Mouse (Mus musculus) CD8-positive naive resting alpha-beta T cell, adult 57 days (primary cell): ENCODE measurements around the gene Thpo. TPM values are rescaled to one million over a fixed set of nuclear protein-coding genes. Genes with fewer than 3 reads are reported as not detected.

ENCODE experiments used
- total RNA-seq: library from RNA; stranded (reverse); gene quantifications from one replicate; pipeline ENCODE4 v1.2.4, GENCODE M21; 2023

Gene Thpo
- total RNA-seq: not detected

DNA sequence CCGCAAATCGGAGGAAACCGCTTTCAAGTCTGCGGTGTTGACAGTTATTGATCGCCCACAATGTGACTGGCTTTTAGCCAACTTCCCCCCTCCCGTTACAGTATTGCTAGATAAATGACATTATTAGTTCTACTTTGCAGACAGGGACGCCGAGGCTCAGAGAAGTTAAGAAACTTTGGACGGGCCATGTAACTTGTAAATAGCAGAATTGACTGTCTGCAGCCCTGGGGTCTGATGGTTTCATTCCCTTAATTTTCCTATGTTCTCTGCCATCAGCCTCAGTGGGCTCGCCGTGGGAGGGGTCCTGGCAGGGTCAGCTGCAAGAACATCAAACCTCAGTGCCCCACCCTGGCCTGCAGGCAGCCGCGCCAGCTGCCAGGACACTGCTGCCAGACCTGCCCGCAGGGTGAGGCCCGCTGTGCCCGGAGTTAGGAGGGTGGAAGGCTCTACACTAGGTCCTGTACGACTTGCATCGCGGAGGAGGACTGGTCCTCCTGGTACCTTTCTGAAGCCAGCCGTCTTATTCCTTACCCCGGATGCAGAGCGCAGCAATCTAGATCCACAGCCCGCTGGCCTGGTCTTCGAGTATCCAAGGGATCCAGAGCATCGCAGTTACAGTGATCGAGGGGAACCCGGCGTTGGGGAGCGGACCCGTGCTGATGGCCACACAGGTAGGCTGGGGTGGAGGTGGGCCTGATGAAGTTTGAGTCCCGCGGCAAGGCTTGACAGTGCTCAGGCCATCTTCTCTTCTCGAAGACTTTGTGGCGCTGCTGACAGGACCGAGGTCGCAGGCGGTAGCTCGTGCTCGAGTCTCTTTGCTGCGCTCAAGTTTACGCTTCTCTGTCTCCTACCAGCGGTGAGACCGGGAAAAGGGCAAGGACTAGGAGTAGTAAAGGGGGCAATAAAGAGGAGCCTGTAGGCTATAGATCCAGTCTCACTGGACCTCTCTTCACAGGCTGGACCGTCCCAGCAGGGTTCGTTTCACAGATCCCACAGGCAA lies at the start of gene Thpo:
Gene Thpo (minus strand): TSS at position 781 of the 1,000 bp plus-strand sequence.

DNA sequence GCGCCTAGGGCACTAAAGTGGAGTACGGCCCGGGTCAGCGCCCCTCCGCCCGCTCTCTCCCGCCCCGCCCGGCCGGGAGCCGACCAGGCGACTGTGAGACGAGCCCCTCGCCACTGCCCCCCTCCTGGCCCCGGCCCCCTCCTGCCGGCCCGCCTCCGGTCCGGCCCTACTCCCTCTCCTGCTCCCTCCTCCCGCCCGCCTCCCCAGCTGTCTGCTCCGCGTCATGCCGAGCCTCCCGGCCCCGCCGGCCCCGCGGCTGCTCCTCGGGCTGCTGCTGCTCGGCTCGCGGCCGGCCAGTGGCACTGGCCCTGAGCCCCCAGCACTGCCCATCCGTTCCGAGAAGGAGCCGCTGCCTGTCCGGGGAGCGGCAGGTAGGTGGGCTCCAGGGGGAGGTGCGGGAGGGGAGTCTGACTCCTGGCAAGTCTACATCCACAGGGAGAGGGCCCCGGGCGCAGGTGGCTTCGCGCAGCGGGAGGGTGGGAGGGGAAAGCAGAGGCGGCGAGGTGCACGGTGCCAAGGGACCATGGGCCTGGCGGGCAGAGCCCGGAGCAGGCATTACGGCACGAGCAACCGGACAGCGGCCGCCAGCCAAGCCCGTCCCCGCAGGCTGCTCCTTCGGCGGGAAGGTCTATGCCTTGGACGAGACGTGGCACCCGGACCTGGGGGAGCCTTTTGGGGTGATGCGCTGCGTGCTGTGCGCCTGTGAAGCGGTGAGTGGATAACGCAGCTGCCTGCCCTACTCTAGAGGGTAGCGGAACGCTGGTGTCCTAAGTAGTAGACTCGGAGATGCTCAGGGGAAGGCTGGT lies 1.2 kb downstream of the Thpo start, which contains the start of gene Chrd:
Gene Chrd (plus strand): TSS at position 203 of the 806 bp plus-strand sequence.

DNA sequence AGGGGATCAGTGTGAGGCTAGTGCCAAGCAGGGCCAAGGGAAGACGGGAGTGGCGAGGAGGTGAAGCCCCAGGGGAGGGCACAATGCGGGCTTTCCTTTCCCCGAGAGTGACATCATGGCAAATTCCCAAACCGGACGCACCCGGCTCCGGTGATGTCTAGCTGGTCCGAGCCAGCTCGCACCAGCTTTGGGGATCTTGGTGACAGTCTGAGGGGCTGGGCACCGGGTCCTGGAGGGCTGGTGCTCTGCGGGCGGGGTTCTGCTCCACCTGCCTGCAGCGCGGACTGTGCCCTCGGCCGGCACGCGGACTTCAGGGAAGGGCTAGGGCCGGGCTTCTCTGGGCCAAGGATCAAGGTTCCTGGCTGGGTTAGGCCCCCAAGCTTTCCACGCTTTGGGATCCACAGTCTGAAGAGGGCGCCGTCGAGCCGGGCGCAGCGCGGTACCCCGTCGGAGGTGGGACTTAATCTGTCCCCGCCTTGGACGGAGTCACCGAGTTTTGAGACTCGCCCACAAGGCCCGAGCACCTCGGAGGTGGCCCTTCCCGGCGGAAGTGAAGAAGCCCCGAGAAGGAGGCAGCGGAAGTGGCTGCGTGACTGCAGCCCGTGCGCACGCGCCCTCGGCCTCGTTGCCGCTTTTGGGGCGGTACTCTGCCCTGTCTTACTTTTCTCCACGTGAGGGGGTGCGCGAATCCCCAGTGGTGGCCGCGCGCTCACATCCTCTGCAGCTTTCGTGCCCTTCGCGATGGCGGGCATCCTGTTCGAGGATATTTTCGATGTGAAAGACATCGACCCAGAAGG lies 16.9 kb downstream of the Thpo start, which contains the start of the genes Polr2h and Clcn2:
Gene Polr2h (plus strand): TSS at position 485 of the 797 bp plus-strand sequence.
Gene Clcn2 (minus strand): TSS at position 566 of the 797 bp plus-strand sequence.

DNA sequence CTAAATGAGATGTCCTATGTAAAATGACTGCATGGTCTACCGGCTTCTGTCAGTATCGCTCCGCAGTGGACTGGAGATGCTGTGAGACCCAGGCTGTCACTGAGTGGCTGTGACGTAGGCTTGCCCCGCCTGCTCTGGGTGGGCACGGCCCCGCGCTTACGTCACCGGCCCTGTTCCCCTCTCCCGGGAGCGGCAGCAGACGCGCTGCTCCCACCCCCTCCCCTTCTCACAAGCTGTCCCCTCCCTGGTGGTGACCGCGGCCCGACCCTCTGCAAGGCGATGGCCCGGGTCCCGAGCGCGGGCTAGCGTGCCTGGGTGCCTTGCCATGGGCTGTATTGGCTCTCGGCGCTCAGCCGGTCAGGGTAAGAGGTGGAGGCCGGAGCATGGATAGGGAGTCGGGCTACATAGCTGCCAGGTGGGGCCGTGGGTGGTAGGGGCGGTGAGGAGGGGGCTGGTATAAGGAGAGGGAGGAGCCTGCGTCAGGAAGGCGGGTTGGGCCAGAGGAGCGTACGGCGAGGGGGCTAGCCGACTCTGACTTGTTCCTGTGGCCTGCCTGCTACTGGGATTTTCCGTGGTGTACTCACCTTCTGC lies 41.1 kb downstream of the Thpo start, which contains the start of gene Fam131a:
Gene Fam131a (plus strand): TSS at position 131 of the 591 bp plus-strand sequence.

Other genes starting within 250 kb of the Thpo start
- gene Eif2b5, start 235.7 kb downstream of the Thpo start, total RNA-seq: 37.4 TPM
- 41.3 TPM for gene Dvl3, start 217.5 kb downstream of the Thpo start, total RNA-seq
- 174 TPM for gene Ap2m1, start 199.0 kb downstream of the Thpo start, total RNA-seq
- gene Abcf3, start 185.9 kb downstream of the Thpo start, total RNA-seq: 82.8 TPM
- 0.40 TPM for gene Vwa5b2, start 145.0 kb downstream of the Thpo start, total RNA-seq
- 8.0 TPM for gene Eef1akmt4, start 122.9 kb downstream of the Thpo start, total RNA-seq
- not detected for gene Gm49333, start 122.9 kb downstream of the Thpo start, total RNA-seq
- 14.0 TPM for gene Alg3, start 122.8 kb downstream of the Thpo start, total RNA-seq
- gene Camk2n2, start 113.2 kb downstream of the Thpo start, total RNA-seq: not detected
- gene Ece2, start 104.7 kb downstream of the Thpo start, total RNA-seq: not detected
- gene Psmd2, start 82.9 kb downstream of the Thpo start, total RNA-seq: 100 TPM
- gene Eif4g1, start 66.2 kb downstream of the Thpo start, total RNA-seq: 284 TPM
- gene Fam131a, start 41.3 kb downstream of the Thpo start, total RNA-seq: 2.0 TPM
- 24.2 TPM for gene Polr2h, start 16.8 kb downstream of the Thpo start, total RNA-seq
- 4.2 TPM for gene Clcn2, start 16.8 kb downstream of the Thpo start, total RNA-seq
- not detected for gene Chrd, start 1.4 kb downstream of the Thpo start, total RNA-seq